Mouse (Mus musculus) c-Kit-positive CD71-positive TER-119-negative erythroid progenitor cells, embryonic 14.5 days (primary cell): ENCODE measurements around the gene Hsp90ab1.

Source experiments
- DNase-seq: peaks from one replicate; pipeline ENCODE4 v3.0.0-alpha.2; 2013; ENCODE audit warnings: low read depth

Hsp90ab1 gene

DNA sequence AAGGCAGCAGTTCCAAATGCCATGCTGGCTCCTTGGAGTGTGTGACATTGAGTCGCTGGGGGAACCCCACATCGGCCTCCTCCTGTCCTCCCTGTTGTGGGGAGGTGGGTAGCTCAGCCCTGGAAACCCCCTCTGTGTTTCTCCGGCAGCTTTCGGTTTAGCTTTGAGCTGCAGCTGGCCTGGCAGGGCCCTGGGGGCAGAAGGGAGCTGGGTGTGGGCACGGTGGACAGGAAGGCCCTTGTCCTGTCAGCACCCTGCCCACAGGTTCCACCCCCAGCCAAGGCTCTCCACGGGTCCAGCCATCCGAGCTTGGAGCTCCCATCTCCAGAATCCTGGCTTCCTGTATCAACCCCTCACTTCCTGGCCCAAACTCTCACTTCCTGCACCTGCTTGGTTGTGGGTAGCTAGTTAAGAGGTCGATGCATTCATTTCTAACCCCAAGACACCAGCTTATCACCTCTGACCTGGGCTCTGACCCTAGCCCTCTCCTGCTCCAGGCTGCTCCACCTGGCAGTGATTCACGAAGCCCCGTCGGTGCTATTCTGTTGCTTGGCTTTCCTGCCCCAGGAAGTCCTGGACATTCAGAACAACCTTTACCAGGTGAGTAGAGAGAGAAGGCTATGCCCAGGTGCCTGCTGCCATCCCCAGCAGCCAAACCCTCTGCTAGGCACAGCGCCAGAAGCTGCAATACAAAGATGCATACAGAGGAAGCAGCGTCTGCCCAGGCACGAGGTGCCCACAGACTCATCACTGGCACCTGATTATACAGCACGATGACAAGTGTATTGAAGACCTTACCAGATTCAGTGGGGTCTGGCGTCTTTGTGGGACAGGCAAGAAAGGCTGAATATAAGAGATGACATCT, 14.8 kb downstream of the Hsp90ab1 start:
- DNase-seq = no peak

- no peak for DNase-seq
Observed at GRCm38 (mm10) chr17:45557246-45557824, 15.7 kb downstream of the Hsp90ab1 start.

- DNase-seq = no peak
Observed at GRCm38 (mm10) chr17:45556514-45557245, 16.4 kb downstream of the Hsp90ab1 start.

GRCm38 (mm10) chr17:45556107-45556489, 17.0 kb downstream of the Hsp90ab1 start:
- no peak for DNase-seq

GRCm38 (mm10) chr17:45555452-45556106, 17.5 kb downstream of the Hsp90ab1 start, which contains the start of gene Nfkbie:
TSS of gene Nfkbie (plus strand) at chr17:45555703.
- peak; percentile 89 for DNase-seq

- DNase-seq = no peak
Observed at GRCm38 (mm10) chr17:45554420-45554819, 18.7 kb downstream of the Hsp90ab1 start.

DNA sequence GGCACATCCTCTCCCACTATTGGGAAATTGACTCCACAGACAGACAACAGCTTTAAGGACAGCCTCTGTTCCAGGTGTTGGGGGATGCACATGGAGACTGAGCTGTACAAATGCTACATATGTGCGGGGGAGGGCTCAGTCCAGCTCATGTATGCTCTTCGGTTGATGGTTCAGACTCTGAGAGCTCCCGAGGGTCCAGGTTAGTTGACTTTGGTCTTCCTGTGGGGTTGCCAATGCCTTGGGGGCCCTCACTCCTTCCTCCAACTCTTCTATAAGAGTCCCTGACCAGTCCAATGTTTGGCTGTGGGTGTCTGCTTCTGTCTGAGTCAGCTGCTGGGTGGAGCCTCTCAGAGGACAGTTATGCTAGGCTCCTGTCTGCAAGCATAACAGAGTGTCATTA, 20.0 kb downstream of the Hsp90ab1 start:
- no peak for DNase-seq

- DNase-seq = peak; percentile 73
Observed at GRCm38 (mm10) chr17:45551816-45552451, 21.1 kb downstream of the Hsp90ab1 start.

GRCm38 (mm10) chr17:45551249-45551796, 21.7 kb downstream of the Hsp90ab1 start:
- DNase-seq = no peak

GRCm38 (mm10) chr17:45550253-45550652, 22.8 kb downstream of the Hsp90ab1 start:
- DNase-seq = no peak

DNA sequence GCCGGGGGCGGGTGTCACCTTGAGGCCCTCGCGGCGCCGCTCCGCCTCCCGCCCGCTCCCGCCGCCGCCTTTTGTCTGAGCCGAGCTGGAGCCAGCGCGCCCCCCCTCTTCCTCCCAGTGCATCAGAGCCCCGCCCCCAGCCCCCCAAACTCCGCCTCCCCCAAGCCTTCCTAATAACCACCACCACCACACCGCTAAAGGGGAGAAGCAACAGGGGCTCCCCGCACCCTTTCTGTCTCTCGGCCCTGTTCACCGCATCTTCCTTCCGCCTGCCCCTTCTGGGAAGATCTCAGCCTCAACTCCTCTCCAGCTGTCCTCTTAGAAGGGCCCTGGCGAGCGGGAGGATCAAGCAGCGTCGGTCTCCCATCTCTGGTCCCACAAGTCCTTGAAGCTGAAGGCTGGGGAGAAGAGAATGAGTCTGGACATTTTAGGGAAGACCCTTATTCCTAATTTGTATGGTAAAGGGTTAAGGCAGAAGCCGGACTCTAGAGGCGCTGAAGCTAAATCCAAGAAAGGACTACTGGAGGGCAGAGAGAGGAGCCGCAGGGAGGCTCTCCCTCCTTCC, 23.4 kb downstream of the Hsp90ab1 start, which contains the start of gene Tmem151b:
Gene Tmem151b (minus strand): TSS at position 61 of the 565 bp plus-strand sequence.
- no peak for DNase-seq

DNA sequence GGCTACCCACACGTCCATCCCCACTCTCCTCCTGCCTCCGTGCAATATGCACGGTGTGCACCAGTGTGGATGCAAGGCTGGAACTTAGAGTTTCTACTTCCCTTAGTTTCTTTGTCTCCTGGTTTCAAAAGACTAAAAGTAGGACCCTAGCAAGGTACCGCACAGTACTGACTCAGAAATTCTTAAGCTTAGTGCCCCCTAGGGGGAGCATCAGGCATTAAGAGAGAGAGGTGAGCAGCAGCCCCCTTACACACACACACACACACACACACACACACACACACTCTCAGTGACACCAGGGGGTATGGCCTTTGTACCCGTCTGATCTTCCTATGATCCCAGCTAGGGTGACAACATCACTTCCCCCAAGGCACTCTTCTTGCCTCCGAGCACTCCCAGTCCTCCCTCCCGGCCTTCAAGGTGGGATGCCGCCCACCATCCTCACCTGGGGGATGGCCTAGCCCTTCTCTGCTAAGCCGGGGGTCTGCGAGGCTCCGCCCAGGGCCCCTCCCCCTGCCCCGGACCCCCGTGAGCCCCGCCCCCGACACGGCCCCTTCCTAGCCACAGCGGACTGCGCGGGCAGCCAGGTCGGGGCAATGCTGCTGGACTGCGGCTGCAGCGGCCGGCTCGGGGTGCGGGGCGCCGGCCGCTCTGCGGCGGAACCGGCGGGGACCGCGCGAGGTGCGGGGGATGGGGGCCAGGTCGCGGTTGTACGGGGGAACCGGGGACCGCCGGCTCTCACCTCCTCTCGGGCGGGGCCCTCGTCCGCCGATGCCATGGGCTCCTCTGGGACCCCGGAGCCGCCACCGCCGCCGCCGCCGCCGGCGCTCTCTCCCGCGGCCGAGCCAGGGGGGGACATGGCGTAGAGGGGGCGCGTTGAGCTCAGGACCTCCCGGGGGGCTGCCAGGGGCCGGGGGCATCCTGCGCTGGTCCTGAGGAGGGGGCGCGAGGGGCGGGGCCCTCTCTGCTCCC, 24.2 kb downstream of the Hsp90ab1 start:
- DNase-seq = no peak

DNA sequence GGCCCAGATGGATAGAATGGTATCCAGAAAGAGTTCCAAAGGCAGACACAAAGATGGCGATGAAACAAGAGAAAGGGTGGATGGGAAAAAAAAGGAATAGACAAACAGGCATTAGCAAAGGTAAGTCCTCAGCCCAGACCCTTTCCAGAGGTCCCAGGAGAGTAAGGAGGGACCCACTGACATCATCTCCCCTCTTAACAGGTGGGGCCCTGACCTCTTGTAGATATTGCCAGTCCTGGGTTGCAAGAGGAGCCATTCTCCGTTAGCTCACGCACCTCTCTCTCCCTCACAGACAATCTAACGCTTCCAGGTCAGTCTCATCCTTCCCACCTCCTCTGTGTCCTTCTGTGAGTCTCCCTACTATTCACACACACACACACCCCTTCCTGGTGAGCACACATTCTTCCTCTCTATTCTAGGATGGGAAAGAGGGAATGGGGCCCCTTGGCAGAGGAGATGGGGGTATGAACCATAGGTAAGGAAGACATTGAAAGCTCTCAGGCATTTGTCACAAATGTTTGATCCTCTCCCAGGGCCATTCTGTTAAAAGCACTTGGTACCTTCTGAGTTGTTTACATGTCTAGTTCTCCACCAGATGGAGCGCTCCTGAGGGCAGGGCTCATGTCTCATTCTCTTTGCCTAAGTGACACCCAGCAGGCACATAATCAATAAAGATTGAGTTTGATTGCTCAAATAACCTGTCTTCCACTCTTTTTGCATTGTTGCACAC, 25.4 kb downstream of the Hsp90ab1 start:
- no peak for DNase-seq

GRCm38 (mm10) chr17:45546941-45547340, 26.1 kb downstream of the Hsp90ab1 start:
- no peak for DNase-seq

GRCm38 (mm10) chr17:45545278-45545961, 27.7 kb downstream of the Hsp90ab1 start:
- no peak for DNase-seq

DNA sequence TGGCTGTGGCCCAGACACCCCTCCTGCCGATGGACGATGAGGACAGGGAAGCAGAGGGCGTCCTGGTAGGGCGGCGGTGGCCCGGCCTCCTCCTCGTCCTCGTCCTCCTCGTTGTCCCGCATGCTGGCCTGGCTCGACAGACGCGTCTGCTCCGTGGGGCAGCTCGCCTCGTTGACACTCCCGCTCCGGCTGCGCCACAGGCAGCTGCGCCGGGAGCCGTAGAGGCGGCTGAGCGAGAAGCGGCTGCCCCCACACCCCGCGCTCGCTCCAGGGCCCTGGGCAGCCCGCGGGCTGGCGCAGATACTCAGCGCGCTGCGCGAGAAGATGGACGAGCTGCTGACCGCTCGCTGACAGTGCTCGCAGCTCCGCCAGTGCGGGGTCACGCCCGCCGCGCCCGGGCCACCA, 28.2 kb downstream of the Hsp90ab1 start:
- no peak for DNase-seq

GRCm38 (mm10) chr17:45544001-45544872, 28.8 kb downstream of the Hsp90ab1 start:
- DNase-seq = no peak
